Mouse (Mus musculus) E14TG2a.4 (cell line): Measurements from ENCODE around the gene Polr3g.
"Not testable (repeated sequence)": the region's sequence is repeated elsewhere in the genome, so short reads cannot be mapped to it uniquely, and the experiment has no call there.

ENCODE experiments used
- H3K27me3 ChIP-seq: 2 replicates; pipeline ENCODE4 v1.6.1; 2014; ENCODE audit warnings: low read length, control low read depth; ENCODE audit not compliant: insufficient read depth
- H3K36me3 ChIP-seq: 2 replicates; pipeline ENCODE4 v1.6.1; 2014; ENCODE audit warnings: low read length, control low read depth; ENCODE audit not compliant: insufficient read depth
- H3K4me1 ChIP-seq: replicated peaks from 2 replicates; pipeline ENCODE4 v1.6.1; 2014; ENCODE audit warnings: low read depth, low read length, control low read depth
- H3K4me3 ChIP-seq: replicated peaks from 2 replicates; pipeline ENCODE4 v1.5.1; 2014; ENCODE audit warnings: mild to moderate bottlenecking, low read length
- H3K9me3 ChIP-seq: 2 replicates; pipeline ENCODE4 v1.6.1; 2014; ENCODE audit warnings: low read length, control low read depth
- CTCF ChIP-seq: conservative IDR thresholded peaks from 2 replicates; pipeline ENCODE4 v1.5.1; 2014; ENCODE audit warnings: low read length
- NANOG ChIP-seq: IDR thresholded peaks from 2 replicates; pipeline ENCODE4 v1.6.1; 2014; ENCODE audit warnings: borderline replicate concordance, low read length, mixed read lengths
- POU5F1 ChIP-seq: IDR thresholded peaks from 2 replicates; pipeline ENCODE4 v1.6.1; 2014; ENCODE audit warnings: low read length, borderline replicate concordance

The Polr3g gene

GRCm38 (mm10) chr13:81667713-81668112, 43.1 kb downstream of the Polr3g start:
- H3K9me3 ChIP-seq, result no peaks in the 10 kb centered on the region
- no peaks in the 10 kb centered on the region for H3K27me3 ChIP-seq
- no peak overlapping the region for H3K4me3 ChIP-seq
- peaks cover 63% of the 10 kb centered on the region for H3K36me3 ChIP-seq
- TF ChIP-seq CTCF (no peak), NANOG (no peak), POU5F1 (no peak)
- peaks cover 1% of the 10 kb centered on the region for H3K4me1 ChIP-seq

GRCm38 (mm10) chr13:81664331-81664698, 46.5 kb downstream of the Polr3g start:
- TF ChIP-seq CTCF (no peak), POU5F1 (no peak), NANOG (no peak)

GRCm38 (mm10) chr13:81663566-81664330, 47.1 kb downstream of the Polr3g start:
- peaks cover 55% of the 10 kb centered on the region for H3K36me3 ChIP-seq
- no peak for TF ChIP-seq CTCF
- TF ChIP-seq NANOG, result no peak
- TF ChIP-seq POU5F1, result no peak
- H3K4me3 ChIP-seq, result no peak overlapping the region
- no peaks in the 10 kb centered on the region for H3K9me3 ChIP-seq
- H3K4me1 ChIP-seq, result peaks cover 14% of the 10 kb centered on the region
- no peaks in the 10 kb centered on the region for H3K27me3 ChIP-seq

More at GRCm38 (mm10) chr13:81664331-81664698, 46.5 kb downstream of the Polr3g start:
- Histone ChIP-seq H3K9me3 (no peaks in the 10 kb centered on the region), H3K36me3 (peaks cover 61% of the 10 kb centered on the region), H3K4me1 (peaks cover 11% of the 10 kb centered on the region), H3K4me3 (no peak overlapping the region), H3K27me3 (no peaks in the 10 kb centered on the region)

- TF ChIP-seq POU5F1 (no peak), CTCF (no peak), NANOG (no peak)
Observed at GRCm38 (mm10) chr13:81658053-81658752, 52.6 kb downstream of the Polr3g start.

GRCm38 (mm10) chr13:81657351-81658052, 53.3 kb downstream of the Polr3g start, which contains the start of gene Lysmd3:
Gene Lysmd3, plus strand, starts transcription at chr13:81657663.
- Histone ChIP-seq H3K4me3 (peak within 1 kb of the TSS; percentile 89), H3K36me3 (peaks cover 12% of the 10 kb centered on the region; the same call in 1 of the 2 replicates), H3K9me3 (peaks cover 5% of the 10 kb centered on the region; the same call in 1 of the 2 replicates), H3K27me3 (no peaks in the 10 kb centered on the region), H3K4me1 (peaks cover 37% of the 10 kb centered on the region)
- TF ChIP-seq CTCF (no peak), POU5F1 (no peak), NANOG (no peak)

More at GRCm38 (mm10) chr13:81658053-81658752, 52.6 kb downstream of the Polr3g start:
- Histone ChIP-seq H3K4me1 (peaks cover 40% of the 10 kb centered on the region), H3K27me3 (no peaks in the 10 kb centered on the region), H3K4me3 (peak overlapping the region; percentile 89), H3K9me3 (peaks cover 5% of the 10 kb centered on the region; the same call in 1 of the 2 replicates), H3K36me3 (peaks cover 12% of the 10 kb centered on the region; the same call in 1 of the 2 replicates)

GRCm38 (mm10) chr13:81657008-81657350, 53.8 kb downstream of the Polr3g start:
- Histone ChIP-seq H3K9me3 (peaks cover 5% of the 10 kb centered on the region; the same call in 1 of the 2 replicates), H3K36me3 (peaks cover 12% of the 10 kb centered on the region; the same call in 1 of the 2 replicates), H3K4me1 (peaks cover 35% of the 10 kb centered on the region), H3K27me3 (no peaks in the 10 kb centered on the region), H3K4me3 (peak overlapping the region; percentile 89)
- TF ChIP-seq NANOG (no peak), CTCF (no peak), POU5F1 (no peak)

GRCm38 (mm10) chr13:81656091-81656850, 54.5 kb downstream of the Polr3g start:
- peaks cover 5% of the 10 kb centered on the region; the same call in 1 of the 2 replicates for H3K9me3 ChIP-seq
- peak overlapping the region; percentile 89 for H3K4me3 ChIP-seq
- TF ChIP-seq NANOG (no peak), CTCF (no peak), POU5F1 (no peak)
- H3K36me3 ChIP-seq, result 0 out of 2 replicates have a peak, but pooled peaks cover 7% of the 10 kb centered on the region
- peaks cover 35% of the 10 kb centered on the region for H3K4me1 ChIP-seq
- no peaks in the 10 kb centered on the region for H3K27me3 ChIP-seq

GRCm38 (mm10) chr13:81650382-81650781, 60.4 kb downstream of the Polr3g start:
- H3K27me3 ChIP-seq, H3K4me1 ChIP-seq, H3K4me3 ChIP-seq, H3K36me3 ChIP-seq, H3K9me3 ChIP-seq: not testable (repeated sequence)
